Mouse (Mus musculus): ENCODE measurements around the gene Dnase2a. TPM values are rescaled to one million over a fixed set of nuclear protein-coding genes. Genes with fewer than 3 reads are reported as not detected.

The Dnase2a gene
- polyA plus RNA-seq, 1 experiment from 2014 or later = 10.2 TPM

DNA sequence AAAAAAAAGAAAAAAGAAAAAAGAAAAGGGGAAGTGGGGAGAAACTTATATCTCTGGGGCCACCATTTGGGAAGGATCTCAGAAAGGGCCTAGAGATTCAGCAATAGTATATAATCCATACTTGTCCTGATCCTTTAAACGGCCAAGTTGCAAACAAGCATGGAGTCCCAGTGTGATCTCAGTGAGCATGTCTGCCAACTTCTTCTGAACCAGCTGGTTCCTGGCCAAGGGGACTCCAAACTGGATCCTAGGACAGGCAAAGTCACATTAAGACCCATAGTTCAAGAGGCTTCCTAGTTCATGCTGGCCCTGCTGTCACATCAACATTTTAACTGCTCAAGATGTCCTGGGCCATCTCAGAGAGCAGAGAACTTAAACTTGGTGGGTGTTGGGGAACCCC, 19.2 kb upstream of the Dnase2a start:
- Histone ChIP-seq H3K27ac (ENCODE audit: low read length) (no peak overlapping the region), H3K4me2 (replicated peaks; ENCODE audit: low read depth, low read length) (no peak overlapping the region), H3K27me3 (ENCODE audit: insufficient read depth, low read length) (no peaks in the 10 kb centered on the region), H3K9me3 (ENCODE audit: low read length) (no peaks in the 10 kb centered on the region), H3K36me3 (ENCODE audit: insufficient read depth, low read length) (peaks cover 47% of the 10 kb centered on the region), H3K4me3 (ENCODE audit: low read length) (no peak overlapping the region), H3K9ac (replicated peaks; ENCODE audit: low read length) (no peak overlapping the region), H3K4me1 (ENCODE audit: insufficient read depth, low read length) (peaks cover 11% of the 10 kb centered on the region)
- 100% methylated on average over 1 of the region's 1 CpGs for WGBS
- ATAC-seq (ENCODE audit: low FRiP score, low TSS enrichment) = no peak

GRCm38 (mm10) chr8:84892993-84893708, 15.2 kb upstream of the Dnase2a start:
- no peaks in the 10 kb centered on the region for H3K9me3 ChIP-seq (ENCODE audit: low read length)
- H3K27me3 ChIP-seq (ENCODE audit: insufficient read depth, low read length) = no peaks in the 10 kb centered on the region
- ATAC-seq (ENCODE audit: low FRiP score, low TSS enrichment) = peak; percentile 57
- 8% methylated on average over 31 of the region's 31 CpGs for WGBS
- peaks cover 13% of the 10 kb centered on the region for H3K4me1 ChIP-seq (ENCODE audit: insufficient read depth, low read length)
- peak overlapping the region; percentile 90 for H3K4me2 ChIP-seq (replicated peaks; ENCODE audit: low read depth, low read length)
- H3K4me3 ChIP-seq (ENCODE audit: low read length) = peak overlapping the region; percentile 94
- H3K27ac ChIP-seq (ENCODE audit: low read length) = peak overlapping the region; percentile 69
- H3K9ac ChIP-seq (replicated peaks; ENCODE audit: low read length) = peak overlapping the region; percentile 86
- H3K36me3 ChIP-seq (ENCODE audit: insufficient read depth, low read length) = peaks cover 22% of the 10 kb centered on the region

- 0% methylated on average over 11 of the region's 11 CpGs for WGBS
- Histone ChIP-seq H3K36me3 (ENCODE audit: insufficient read depth, low read length) (peaks cover 17% of the 10 kb centered on the region; the same call in 1 of the 2 replicates), H3K4me1 (ENCODE audit: insufficient read depth, low read length) (peaks cover 13% of the 10 kb centered on the region), H3K9ac (replicated peaks; ENCODE audit: low read length) (peak within 1 kb of the TSS; percentile 86), H3K4me3 (ENCODE audit: low read length) (peak within 1 kb of the TSS; percentile 94), H3K9me3 (ENCODE audit: low read length) (no peaks in the 10 kb centered on the region), H3K27me3 (ENCODE audit: insufficient read depth, low read length) (no peaks in the 10 kb centered on the region), H3K27ac (ENCODE audit: low read length) (peak within 1 kb of the TSS; percentile 69), H3K4me2 (replicated peaks; ENCODE audit: low read depth, low read length) (peak within 1 kb of the TSS; percentile 90)
- peak; percentile 99 for ATAC-seq (ENCODE audit: low FRiP score, low TSS enrichment)
Measured at GRCm38 (mm10) chr8:84893709-84894134, 14.6 kb upstream of the Dnase2a start, which contains the start of gene Gcdh. Gene Gcdh (minus strand): TSS chr8:84893921.

- peaks cover 13% of the 10 kb centered on the region for H3K4me1 ChIP-seq (ENCODE audit: insufficient read depth, low read length)
- no peak overlapping the region for H3K9ac ChIP-seq (replicated peaks; ENCODE audit: low read length)
- ATAC-seq (ENCODE audit: low FRiP score, low TSS enrichment) = no peak
- no peak overlapping the region for H3K4me3 ChIP-seq (ENCODE audit: low read length)
- 88% methylated on average over 5 of the region's 5 CpGs for WGBS
- H3K27ac ChIP-seq (ENCODE audit: low read length) = no peak overlapping the region
- no peaks in the 10 kb centered on the region for H3K9me3 ChIP-seq (ENCODE audit: low read length)
- H3K4me2 ChIP-seq (replicated peaks; ENCODE audit: low read depth, low read length) = no peak overlapping the region
- 0 out of 2 replicates have a peak, but pooled peaks cover 3% of the 10 kb centered on the region for H3K36me3 ChIP-seq (ENCODE audit: insufficient read depth, low read length)
- no peaks in the 10 kb centered on the region for H3K27me3 ChIP-seq (ENCODE audit: insufficient read depth, low read length)
Measured at GRCm38 (mm10) chr8:84895963-84896362, 12.4 kb upstream of the Dnase2a start.

DNA sequence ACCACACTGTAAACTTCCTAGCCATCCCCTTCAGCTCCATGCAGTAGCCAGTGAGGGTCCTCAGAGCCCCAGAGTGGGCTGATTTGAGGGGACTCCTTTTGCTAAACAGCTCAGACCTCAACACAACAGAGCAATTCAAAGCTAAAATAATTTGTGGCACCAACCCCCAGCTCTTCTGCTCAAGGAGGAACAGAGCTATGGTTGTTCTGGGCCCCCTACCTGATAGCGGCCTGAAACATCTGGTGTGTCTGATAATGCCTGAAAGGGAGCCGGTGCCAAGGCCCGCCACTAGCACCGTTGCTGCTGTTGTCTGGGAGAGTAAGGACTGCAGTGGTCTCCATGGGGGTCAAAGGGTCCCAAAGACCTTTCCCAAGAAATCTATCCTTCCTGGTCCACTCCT, 7.3 kb upstream of the Dnase2a start:
- Histone ChIP-seq H3K4me3 (ENCODE audit: low read length) (no peak overlapping the region), H3K36me3 (ENCODE audit: insufficient read depth, low read length) (no peaks in the 10 kb centered on the region), H3K4me2 (replicated peaks; ENCODE audit: low read depth, low read length) (no peak overlapping the region), H3K9ac (replicated peaks; ENCODE audit: low read length) (no peak overlapping the region), H3K4me1 (ENCODE audit: insufficient read depth, low read length) (peaks cover 8% of the 10 kb centered on the region), H3K27ac (ENCODE audit: low read length) (no peak overlapping the region), H3K27me3 (ENCODE audit: insufficient read depth, low read length) (no peaks in the 10 kb centered on the region), H3K9me3 (ENCODE audit: low read length) (no peaks in the 10 kb centered on the region)
- ATAC-seq (ENCODE audit: low FRiP score, low TSS enrichment) = no peak
- 86% methylated on average over 4 of the region's 4 CpGs for WGBS

GRCm38 (mm10) chr8:84901752-84902151, 6.6 kb upstream of the Dnase2a start, which contains the start of gene Klf1:
Gene Klf1 (plus strand): TSS chr8:84901928.
- WGBS = 82% methylated on average over 3 of the region's 3 CpGs
- no peak within 1 kb of the TSS for H3K27ac ChIP-seq (ENCODE audit: low read length)

DNA sequence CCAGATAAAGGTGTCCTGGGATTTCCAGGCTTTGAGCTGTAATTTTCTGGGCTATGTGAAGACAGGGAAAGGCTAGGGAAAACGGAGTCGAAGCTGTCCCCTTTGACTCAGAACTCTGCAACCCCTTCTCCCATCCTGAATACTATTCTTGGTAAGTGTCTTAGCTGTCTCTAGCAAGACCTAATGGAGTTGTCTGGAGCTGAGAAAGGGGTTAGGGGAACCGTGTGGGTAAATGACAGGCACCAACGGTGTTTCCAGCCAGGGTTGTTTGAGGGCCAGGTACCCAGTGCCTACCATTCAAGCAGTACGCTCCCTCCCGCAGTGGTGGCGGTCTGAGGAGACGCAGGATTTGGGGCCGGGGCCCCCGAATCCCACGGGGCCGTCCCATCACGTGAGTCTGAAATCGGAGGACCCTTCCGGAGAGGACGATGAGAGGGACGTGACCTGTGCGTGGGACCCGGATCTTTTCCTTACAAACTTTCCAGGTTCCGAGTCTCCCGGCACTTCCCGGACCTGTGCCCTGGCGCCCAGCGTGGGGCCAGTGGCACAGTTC, 5.9 kb upstream of the Dnase2a start:
- 5% methylated on average over 24 of the region's 24 CpGs for WGBS
- ATAC-seq (ENCODE audit: low FRiP score, low TSS enrichment) = peak; percentile 13; the same call in 1 of the 2 replicates
- Histone ChIP-seq H3K27ac (ENCODE audit: low read length) (no peak overlapping the region), H3K4me2 (replicated peaks; ENCODE audit: low read depth, low read length) (peak overlapping the region; percentile 81), H3K9ac (replicated peaks; ENCODE audit: low read length) (peak overlapping the region; percentile 71), H3K4me3 (ENCODE audit: low read length) (peak overlapping the region; percentile 69), H3K4me1 (ENCODE audit: insufficient read depth, low read length) (peaks cover 8% of the 10 kb centered on the region), H3K27me3 (ENCODE audit: insufficient read depth, low read length) (no peaks in the 10 kb centered on the region), H3K9me3 (ENCODE audit: low read length) (no peaks in the 10 kb centered on the region), H3K36me3 (ENCODE audit: insufficient read depth, low read length) (no peaks in the 10 kb centered on the region)

More at GRCm38 (mm10) chr8:84901752-84902151, 6.6 kb upstream of the Dnase2a start, which contains the start of gene Klf1:
- Histone ChIP-seq H3K27me3 (ENCODE audit: insufficient read depth, low read length) (no peaks in the 10 kb centered on the region), H3K4me2 (replicated peaks; ENCODE audit: low read depth, low read length) (peak within 1 kb of the TSS; percentile 81), H3K36me3 (ENCODE audit: insufficient read depth, low read length) (no peaks in the 10 kb centered on the region), H3K4me1 (ENCODE audit: insufficient read depth, low read length) (peaks cover 8% of the 10 kb centered on the region), H3K9ac (replicated peaks; ENCODE audit: low read length) (peak within 1 kb of the TSS; percentile 71), H3K9me3 (ENCODE audit: low read length) (no peaks in the 10 kb centered on the region), H3K4me3 (ENCODE audit: low read length) (peak within 1 kb of the TSS; percentile 69)
- no peak for ATAC-seq (ENCODE audit: low FRiP score, low TSS enrichment)

DNA sequence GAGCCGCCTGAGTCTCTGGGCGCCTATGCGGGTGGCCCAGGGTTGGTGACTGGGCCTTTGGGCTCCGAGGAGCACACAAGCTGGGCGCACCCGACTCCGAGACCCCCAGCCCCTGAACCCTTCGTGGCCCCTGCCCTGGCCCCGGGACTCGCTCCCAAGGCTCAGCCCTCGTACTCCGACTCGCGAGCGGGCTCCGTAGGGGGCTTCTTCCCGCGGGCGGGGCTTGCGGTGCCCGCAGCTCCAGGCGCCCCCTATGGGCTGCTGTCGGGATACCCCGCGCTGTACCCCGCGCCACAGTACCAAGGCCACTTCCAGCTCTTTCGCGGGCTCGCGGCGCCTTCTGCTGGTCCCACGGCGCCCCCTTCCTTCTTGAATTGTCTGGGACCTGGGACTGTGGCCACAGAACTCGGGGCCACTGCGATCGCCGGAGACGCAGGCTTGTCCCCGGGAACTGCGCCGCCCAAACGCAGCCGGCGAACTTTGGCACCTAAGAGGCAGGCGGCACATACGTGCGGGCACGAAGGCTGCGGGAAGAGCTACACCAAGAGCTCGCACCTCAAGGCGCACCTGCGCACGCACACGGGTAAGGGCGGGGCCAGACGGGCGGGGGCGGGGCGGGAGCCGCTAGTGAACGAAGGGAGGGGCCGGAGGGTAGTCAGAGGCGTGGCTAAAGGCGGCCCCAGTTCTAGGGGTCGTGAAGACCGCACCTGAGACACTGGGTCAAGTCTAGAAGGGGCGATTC, 5.3 kb upstream of the Dnase2a start:
- peak overlapping the region; percentile 71 for H3K9ac ChIP-seq (replicated peaks; ENCODE audit: low read length)
- H3K4me1 ChIP-seq (ENCODE audit: insufficient read depth, low read length) = peaks cover 8% of the 10 kb centered on the region
- no peaks in the 10 kb centered on the region for H3K36me3 ChIP-seq (ENCODE audit: insufficient read depth, low read length)
- no peaks in the 10 kb centered on the region for H3K27me3 ChIP-seq (ENCODE audit: insufficient read depth, low read length)
- H3K4me2 ChIP-seq (replicated peaks; ENCODE audit: low read depth, low read length) = peak overlapping the region; percentile 81
- peak; percentile 90 for ATAC-seq (ENCODE audit: low FRiP score, low TSS enrichment)
- H3K9me3 ChIP-seq (ENCODE audit: low read length) = no peaks in the 10 kb centered on the region
- H3K27ac ChIP-seq (ENCODE audit: low read length) = peak overlapping the region; percentile 74
- H3K4me3 ChIP-seq (ENCODE audit: low read length) = peak overlapping the region; percentile 69
- under 1% methylated on average over 63 of the region's 68 CpGs for WGBS

GRCm38 (mm10) chr8:84904351-84904750, 4.0 kb upstream of the Dnase2a start:
- Histone ChIP-seq H3K4me1 (ENCODE audit: insufficient read depth, low read length) (peaks cover 11% of the 10 kb centered on the region), H3K4me3 (ENCODE audit: low read length) (no peak overlapping the region), H3K27ac (ENCODE audit: low read length) (no peak overlapping the region), H3K4me2 (replicated peaks; ENCODE audit: low read depth, low read length) (no peak overlapping the region), H3K36me3 (ENCODE audit: insufficient read depth, low read length) (no peaks in the 10 kb centered on the region), H3K27me3 (ENCODE audit: insufficient read depth, low read length) (no peaks in the 10 kb centered on the region), H3K9me3 (ENCODE audit: low read length) (no peaks in the 10 kb centered on the region), H3K9ac (replicated peaks; ENCODE audit: low read length) (no peak overlapping the region)
- 87% methylated on average over 7 of the region's 7 CpGs for WGBS
- ATAC-seq (ENCODE audit: low FRiP score, low TSS enrichment) = no peak
